Mouse (Mus musculus): Measurements from ENCODE around the gene Cyp4f16.
"Not testable (repeated sequence)": the region's sequence is repeated elsewhere in the genome, so short reads cannot be mapped to it uniquely, and the experiment has no call there.

The Cyp4f16 gene

GRCm38 (mm10) chr17:32536051-32536866, at the start of gene Cyp4f16:
Gene Cyp4f16, plus strand, starts transcription at chr17:32536558.
- not testable (repeated sequence) for DNase-seq (ENCODE audit: extremely low read depth, low read depth, low spot score)

GRCm38 (mm10) chr17:32492349-32492980, 43.9 kb upstream of the Cyp4f16 start:
- no peak for DNase-seq (ENCODE audit: extremely low read depth, low read depth, low spot score)

- DNase-seq (ENCODE audit: extremely low read depth, low read depth, low spot score), result no peak
Measured at GRCm38 (mm10) chr17:32494601-32495000, 41.8 kb upstream of the Cyp4f16 start.

GRCm38 (mm10) chr17:32500511-32500910, 35.8 kb upstream of the Cyp4f16 start:
- DNase-seq (ENCODE audit: extremely low read depth, low read depth, low spot score), result not testable (repeated sequence)

GRCm38 (mm10) chr17:32501051-32501450, 35.3 kb upstream of the Cyp4f16 start:
- no peak for DNase-seq (ENCODE audit: extremely low read depth, low read depth, low spot score)

GRCm38 (mm10) chr17:32503111-32503510, 33.2 kb upstream of the Cyp4f16 start:
- no peak for DNase-seq (ENCODE audit: extremely low read depth, low read depth, low spot score)

- DNase-seq (ENCODE audit: extremely low read depth, low read depth, low spot score), result no peak
Measured at GRCm38 (mm10) chr17:32505851-32506728, 30.3 kb upstream of the Cyp4f16 start, which contains the start of gene Cyp4f17. Gene Cyp4f17, plus strand, starts transcription at chr17:32506050.

- no peak for DNase-seq (ENCODE audit: extremely low read depth, low read depth, low spot score)
Measured at GRCm38 (mm10) chr17:32506729-32507245, 29.6 kb upstream of the Cyp4f16 start.

- DNase-seq (ENCODE audit: extremely low read depth, low read depth, low spot score), result no peak
Measured at GRCm38 (mm10) chr17:32516126-32516525, 20.2 kb upstream of the Cyp4f16 start.

- no peak for DNase-seq (ENCODE audit: extremely low read depth, low read depth, low spot score)
Measured at GRCm38 (mm10) chr17:32521981-32522380, 14.4 kb upstream of the Cyp4f16 start.

GRCm38 (mm10) chr17:32522386-32522785, 14.0 kb upstream of the Cyp4f16 start:
- no peak for DNase-seq (ENCODE audit: extremely low read depth, low read depth, low spot score)

GRCm38 (mm10) chr17:32522816-32523215, 13.5 kb upstream of the Cyp4f16 start:
- DNase-seq (ENCODE audit: extremely low read depth, low read depth, low spot score), result no peak

- DNase-seq (ENCODE audit: extremely low read depth, low read depth, low spot score), result no peak
Measured at GRCm38 (mm10) chr17:32523895-32524294, 12.5 kb upstream of the Cyp4f16 start.

GRCm38 (mm10) chr17:32526341-32526740, 10.0 kb upstream of the Cyp4f16 start:
- not testable (repeated sequence) for DNase-seq (ENCODE audit: extremely low read depth, low read depth, low spot score)

- DNase-seq (ENCODE audit: extremely low read depth, low read depth, low spot score), result no peak
Measured at GRCm38 (mm10) chr17:32527748-32528147, 8.6 kb upstream of the Cyp4f16 start.

GRCm38 (mm10) chr17:32528408-32529337, 7.7 kb upstream of the Cyp4f16 start:
- no peak for DNase-seq (ENCODE audit: extremely low read depth, low read depth, low spot score)

- not testable (repeated sequence) for DNase-seq (ENCODE audit: extremely low read depth, low read depth, low spot score)
Measured at GRCm38 (mm10) chr17:32532356-32532755, 4.0 kb upstream of the Cyp4f16 start.

- DNase-seq (ENCODE audit: extremely low read depth, low read depth, low spot score), result no peak
Measured at GRCm38 (mm10) chr17:32534068-32534467, 2.3 kb upstream of the Cyp4f16 start.

- no peak for DNase-seq (ENCODE audit: extremely low read depth, low read depth, low spot score)
Measured at GRCm38 (mm10) chr17:32536867-32537250, 501 bp downstream of the Cyp4f16 start.

- not testable (repeated sequence) for DNase-seq (ENCODE audit: extremely low read depth, low read depth, low spot score)
Measured at GRCm38 (mm10) chr17:32544792-32545191, 8.4 kb downstream of the Cyp4f16 start.
